Mouse (Mus musculus) cortical plate, adult 2 months (tissue): ENCODE data around the gene Shq1. TPM values are rescaled to one million over a fixed set of nuclear protein-coding genes. Genes with fewer than 3 reads are reported as not detected.

ENCODE experiments used
- H3K27ac ChIP-seq: fragments of 200-500 bp; 2 replicates; pipeline ENCODE4 v1.5.1; 2012; ENCODE audit warnings: low read length, control low read depth, inconsistent platforms; ENCODE audit not compliant: insufficient read depth
- H3K4me1 ChIP-seq: fragments of 200-500 bp; 2 replicates; pipeline ENCODE4 v1.6.1; 2011; ENCODE audit warnings: low read length; ENCODE audit not compliant: control insufficient read depth, insufficient read depth
- H3K4me3 ChIP-seq: fragments of 200-500 bp; 2 replicates; pipeline ENCODE4 v1.5.1; 2011; ENCODE audit warnings: mild to moderate bottlenecking, low read length, control low read depth; ENCODE audit not compliant: insufficient read depth
- CTCF ChIP-seq: fragments of 200-500 bp; IDR thresholded peaks from 2 replicates; pipeline ENCODE4 v1.5.1; 2011; ENCODE audit warnings: mild to moderate bottlenecking, control low read depth, low read length; ENCODE audit not compliant: insufficient read depth; ENCODE audit errors: extremely low read depth
- POLR2A ChIP-seq: fragments of 200-500 bp; IDR thresholded peaks from 2 replicates; pipeline ENCODE4 v1.6.1; 2011; ENCODE audit warnings: mild to moderate bottlenecking, low read length, control low read depth; ENCODE audit not compliant: insufficient read depth; ENCODE audit errors: extremely low read depth
- polyA plus RNA-seq: library from polyadenylated mRNA; depleted of rRNA; stranded (reverse); fragments of >200 nt; gene quantifications from 2 replicates; pipeline ENCODE4 v1.2.3, GENCODE M21; 2012

Gene Shq1
- polyA plus RNA-seq, 1 experiment: 3.3 TPM

DNA sequence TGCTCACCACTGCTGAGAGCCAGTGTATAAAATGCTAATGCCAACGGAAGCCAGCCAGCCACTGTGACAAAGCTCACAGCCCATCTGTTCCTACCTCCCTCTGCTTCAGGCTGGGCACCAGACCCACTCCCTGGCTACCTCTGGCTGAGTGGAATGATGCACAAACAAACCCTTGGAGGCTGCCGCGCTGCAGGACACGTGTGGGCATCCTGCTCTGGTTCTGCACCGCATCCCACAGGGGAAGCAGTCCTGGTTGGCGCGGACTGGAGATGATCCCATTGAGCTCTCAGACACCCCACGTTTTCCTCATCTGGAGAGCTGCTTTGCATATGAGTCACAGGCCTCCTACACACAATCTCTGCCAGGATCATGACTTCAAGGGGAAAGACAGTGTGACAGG, 112.9 kb downstream of the Shq1 start:
- H3K4me1 ChIP-seq: peaks cover 5% of the 10 kb centered on the region; the same call in 1 of the 2 replicates
- no peak overlapping the region for H3K4me3 ChIP-seq
- no peak for TF ChIP-seq POLR2A
- no peak for TF ChIP-seq CTCF
- H3K27ac ChIP-seq: no peak overlapping the region

DNA sequence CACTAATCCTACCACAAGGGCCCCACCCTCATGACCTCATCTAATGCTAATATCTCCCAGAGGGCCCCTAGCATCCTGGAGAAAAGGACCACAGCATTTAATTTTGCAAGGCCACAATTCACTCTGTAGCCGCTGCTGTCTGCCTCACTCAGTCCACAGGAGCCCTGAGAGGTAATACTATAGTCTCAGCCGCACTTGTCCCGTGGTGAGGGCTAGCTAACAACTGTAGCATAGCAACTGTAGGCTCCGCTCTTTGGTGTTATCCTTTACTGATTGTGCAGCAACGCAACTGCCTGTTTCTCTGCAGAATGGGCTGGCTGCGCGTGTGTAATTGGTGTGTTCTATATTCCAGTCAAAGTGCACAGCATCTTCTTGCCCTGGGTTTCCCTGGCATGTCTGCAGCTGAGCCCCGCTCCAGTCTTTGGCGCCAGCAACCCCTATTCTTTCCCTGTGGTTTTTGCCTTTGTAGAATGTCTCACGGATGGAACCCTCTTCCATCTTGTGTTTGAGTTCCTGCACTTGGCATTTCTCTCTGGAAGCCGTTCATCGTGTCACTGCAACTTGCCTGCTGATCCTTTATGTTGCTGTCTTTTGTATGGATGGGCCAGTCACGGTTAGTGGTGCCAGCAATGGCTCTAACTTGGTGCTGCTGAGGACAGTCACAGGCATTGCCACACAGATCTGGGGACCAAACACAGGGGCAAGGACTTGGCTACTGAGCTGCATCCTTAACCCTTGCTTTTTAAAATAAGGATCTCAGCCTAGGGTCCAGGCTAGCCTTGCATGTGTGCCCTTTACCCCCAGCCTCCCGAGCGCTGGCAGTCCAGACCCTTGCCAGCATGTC, 128.6 kb downstream of the Shq1 start:
- Histone ChIP-seq H3K4me3 (no peak overlapping the region), H3K4me1 (no peaks in the 10 kb centered on the region), H3K27ac (no peak overlapping the region)
- TF ChIP-seq CTCF: no peak
- TF ChIP-seq POLR2A: no peak

DNA sequence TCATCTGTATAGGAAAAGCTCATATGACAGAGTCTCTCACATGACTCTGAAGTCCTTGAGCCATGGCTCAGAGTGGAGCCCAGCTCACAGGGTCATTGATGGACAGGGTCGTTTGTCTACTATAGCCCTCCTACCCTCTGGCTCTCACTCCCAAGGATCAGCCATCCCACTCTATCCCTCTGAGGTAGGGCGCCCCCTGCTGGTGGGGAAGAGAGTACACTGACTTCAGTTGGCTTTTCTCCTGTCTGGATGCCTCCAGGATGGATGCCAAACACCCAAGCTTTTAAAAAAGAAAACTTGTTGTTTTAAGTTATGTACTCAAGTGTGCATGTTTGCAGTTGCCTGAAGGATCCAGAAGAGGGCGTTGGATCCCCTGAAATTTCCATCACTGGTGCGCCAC, 131.3 kb downstream of the Shq1 start:
- no peak overlapping the region for H3K27ac ChIP-seq
- TF ChIP-seq CTCF (peak; percentile 34; the same call in 1 of the 2 replicates), POLR2A (no peak)
- no peaks in the 10 kb centered on the region for H3K4me1 ChIP-seq
- H3K4me3 ChIP-seq: no peak overlapping the region

DNA sequence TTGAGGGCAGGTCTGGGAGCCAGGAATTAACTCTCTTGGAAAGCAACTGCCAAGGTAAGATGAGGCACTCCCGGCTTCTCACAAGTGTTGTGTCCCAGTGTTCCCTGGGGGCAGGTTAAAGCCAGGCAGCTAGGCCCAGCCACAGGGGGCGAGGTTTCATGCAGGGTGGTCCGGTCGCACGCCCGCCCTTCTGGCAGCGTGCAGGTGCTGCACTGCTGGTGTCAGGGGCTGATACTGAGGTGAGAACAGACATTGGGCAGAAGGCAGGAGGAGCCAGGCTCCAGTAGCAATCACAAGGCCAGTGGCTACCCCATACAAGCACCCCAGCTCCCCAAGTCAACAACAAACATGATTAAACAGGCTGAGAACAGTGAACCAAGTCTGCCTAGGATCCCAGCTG, 132.4 kb downstream of the Shq1 start:
- Histone ChIP-seq H3K4me1 (no peaks in the 10 kb centered on the region), H3K4me3 (no peak overlapping the region), H3K27ac (no peak overlapping the region)
- no peak for TF ChIP-seq POLR2A
- no peak for TF ChIP-seq CTCF

DNA sequence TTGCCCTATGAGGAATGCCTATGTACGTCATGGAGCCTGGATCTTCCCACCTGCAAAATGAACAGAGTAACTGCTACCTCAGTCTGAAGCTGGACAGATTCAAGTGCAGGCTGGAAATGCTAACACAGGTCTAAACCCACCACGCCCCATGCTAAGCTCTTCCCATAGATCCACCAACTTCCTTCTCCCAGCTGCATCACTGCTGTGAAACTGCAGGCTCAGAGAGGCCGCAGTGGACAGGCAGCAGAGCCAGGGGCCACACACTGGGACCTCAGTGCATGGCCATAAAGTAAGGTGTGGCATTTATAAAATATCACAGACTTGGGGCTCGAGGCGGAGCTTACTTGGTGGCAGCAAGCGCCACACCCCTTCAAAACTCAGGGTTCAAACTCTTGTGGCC, 133.0 kb downstream of the Shq1 start:
- Histone ChIP-seq H3K27ac (no peak overlapping the region), H3K4me1 (no peaks in the 10 kb centered on the region), H3K4me3 (no peak overlapping the region)
- TF ChIP-seq POLR2A (no peak), CTCF (no peak)

DNA sequence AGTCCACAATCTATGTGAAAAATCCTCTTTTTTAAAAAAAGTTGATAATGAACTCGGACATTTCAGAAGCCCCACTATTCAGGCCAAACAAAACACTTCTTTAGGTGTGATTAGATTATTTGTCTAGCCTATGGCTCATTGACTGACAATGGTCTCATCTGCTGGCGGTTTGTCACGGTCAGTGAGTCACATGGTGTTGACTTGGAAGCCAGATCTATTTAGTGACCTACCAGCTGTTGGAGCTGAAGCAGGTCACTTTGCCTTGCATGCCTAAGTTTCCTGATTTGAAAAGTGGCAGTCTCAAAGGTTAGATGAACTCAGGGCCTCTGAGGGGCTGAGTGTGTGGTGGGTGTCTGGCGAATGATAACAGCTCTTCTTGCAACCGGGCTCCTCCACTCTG, 133.9 kb downstream of the Shq1 start:
- no peak for TF ChIP-seq POLR2A
- no peak for TF ChIP-seq CTCF
- Histone ChIP-seq H3K27ac (no peak overlapping the region), H3K4me3 (no peak overlapping the region), H3K4me1 (no peaks in the 10 kb centered on the region)

DNA sequence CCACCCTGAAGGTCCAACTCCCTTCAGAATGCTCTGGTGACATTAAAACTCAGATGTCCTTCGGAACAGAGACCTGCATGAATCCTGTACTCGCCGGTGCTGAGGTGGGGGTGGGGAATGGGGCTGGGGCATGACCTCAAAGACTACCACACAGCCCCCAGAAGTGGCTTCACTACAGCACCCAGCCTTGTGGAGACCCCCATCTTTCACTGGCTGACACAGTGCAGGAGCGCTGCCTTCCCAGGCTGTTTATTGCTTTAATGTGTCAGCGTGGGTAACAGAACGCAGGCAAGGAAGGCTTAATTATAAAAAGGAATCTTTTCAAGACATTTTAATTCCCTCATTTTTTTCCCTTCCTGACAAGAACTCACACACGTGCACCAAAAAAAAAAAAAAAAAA, 137.6 kb downstream of the Shq1 start:
- TF ChIP-seq POLR2A (no peak), CTCF (no peak)

DNA sequence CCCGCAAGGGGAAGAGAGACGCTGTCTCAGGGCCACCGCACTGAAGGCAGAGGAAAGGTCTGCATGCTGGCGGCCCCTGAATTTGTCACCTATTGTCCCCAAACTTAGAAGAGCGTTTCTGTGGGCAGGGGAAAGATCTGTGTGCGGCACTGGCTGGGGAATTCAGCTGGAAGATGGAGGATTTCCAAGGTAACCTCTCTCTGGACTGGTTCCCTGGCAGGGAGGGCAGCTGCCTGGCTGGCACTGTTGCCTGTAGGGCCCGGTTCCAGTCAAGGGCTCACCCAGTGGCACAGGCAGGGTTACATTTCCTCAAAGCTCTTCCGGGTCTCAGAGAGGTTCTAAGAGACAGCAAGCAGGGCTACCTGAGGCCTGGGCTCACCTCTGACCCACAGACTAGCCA, 138.6 kb downstream of the Shq1 start:
- TF ChIP-seq CTCF (no peak), POLR2A (no peak)
- H3K27ac ChIP-seq: no peak overlapping the region
- H3K4me3 ChIP-seq: no peak overlapping the region
- H3K4me1 ChIP-seq: no peaks in the 10 kb centered on the region

More for the DNA sequence above, 137.6 kb downstream of the Shq1 start:
- H3K27ac ChIP-seq: no peak overlapping the region
- no peak overlapping the region for H3K4me3 ChIP-seq
- H3K4me1 ChIP-seq: no peaks in the 10 kb centered on the region

DNA sequence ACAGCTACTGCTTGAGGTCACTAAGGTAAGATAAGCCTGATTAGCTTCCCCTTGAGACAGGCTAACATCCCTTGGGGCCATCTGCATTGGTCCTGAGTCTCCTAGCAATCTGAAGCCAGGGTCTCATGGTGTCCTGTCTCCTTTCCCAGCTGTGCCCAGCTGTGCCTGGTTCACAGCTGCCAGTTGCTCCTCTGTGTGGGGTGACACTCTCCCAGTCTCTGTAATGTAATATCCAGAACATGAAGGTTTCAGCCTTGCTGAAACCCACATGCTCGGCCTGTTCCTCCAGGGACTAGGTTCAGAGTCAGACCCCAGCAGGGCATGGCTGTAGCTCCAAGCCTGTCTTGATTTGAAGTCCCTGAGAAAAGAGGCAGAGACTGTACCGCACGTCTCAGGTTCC, 141.3 kb downstream of the Shq1 start:
- TF ChIP-seq POLR2A: no peak
- TF ChIP-seq CTCF: no peak
- no peak overlapping the region for H3K4me3 ChIP-seq
- H3K4me1 ChIP-seq: no peaks in the 10 kb centered on the region
- no peak overlapping the region for H3K27ac ChIP-seq

DNA sequence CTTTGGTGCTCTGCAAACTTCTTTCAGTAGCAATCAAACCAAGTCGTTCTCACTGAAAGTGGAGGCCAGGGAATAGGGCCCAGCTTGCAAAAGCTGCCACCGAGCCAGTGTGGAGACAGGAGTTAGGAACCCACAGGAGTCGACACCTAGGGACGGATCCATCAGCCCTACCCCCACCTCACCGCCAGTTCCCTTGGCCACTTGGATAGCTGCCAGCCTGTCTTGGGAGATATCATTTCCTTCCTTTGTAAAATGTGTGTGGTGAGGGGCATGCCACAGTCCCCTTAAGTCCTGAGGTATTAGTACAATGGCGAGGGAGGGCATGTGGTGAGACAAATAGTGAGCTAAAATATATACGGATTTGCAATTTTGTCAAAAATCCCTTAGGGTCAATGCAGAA, 142.4 kb downstream of the Shq1 start:
- TF ChIP-seq POLR2A: no peak
- TF ChIP-seq CTCF: no peak
- Histone ChIP-seq H3K4me1 (no peaks in the 10 kb centered on the region), H3K27ac (no peak overlapping the region), H3K4me3 (no peak overlapping the region)

DNA sequence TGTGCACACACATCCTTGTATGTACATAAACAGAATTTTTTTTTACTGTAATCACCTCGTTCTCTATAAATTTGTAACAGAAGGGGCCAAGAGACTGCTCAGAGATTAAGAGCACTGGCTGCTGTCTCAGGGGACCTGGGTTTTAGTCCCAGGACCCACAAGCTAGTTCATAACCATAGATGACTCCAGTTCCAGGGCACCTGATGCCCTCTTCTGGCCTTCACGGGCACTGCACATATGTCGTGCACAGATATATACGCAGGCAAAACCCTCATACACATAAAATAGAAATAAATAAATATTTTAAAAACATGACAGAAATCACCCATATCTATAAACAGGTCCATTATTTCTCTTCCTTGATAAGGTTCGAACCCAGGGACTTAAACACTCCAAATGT, 143.0 kb downstream of the Shq1 start:
- H3K4me1 ChIP-seq: no peaks in the 10 kb centered on the region
- TF ChIP-seq POLR2A (no peak), CTCF (peak; percentile 31; the same call in 1 of the 2 replicates)
- H3K27ac ChIP-seq: no peak overlapping the region
- H3K4me3 ChIP-seq: no peak overlapping the region
